Mouse (Mus musculus) CH12.LX (cell line): ENCODE data around the gene 4930402F06Rik.

ENCODE experiments used
- CTCF ChIP-seq, 2 experiments: IDR thresholded peaks in 1 of 2; conservative IDR thresholded peaks in 1 of 2; 2 replicates each; pipeline ENCODE4 v1.5.1; 2011 to 2012; ENCODE audit warnings: low read depth in 2 of 2, low read length in 2 of 2, improper control_type of control experiment in 1 of 2, inconsistent platforms in 1 of 2, mild to moderate bottlenecking in 1 of 2, moderate library complexity in 1 of 2
- NELFE ChIP-seq: IDR thresholded peaks from 2 replicates; pipeline ENCODE4 v1.6.1; 2011; ENCODE audit warnings: low read depth, low read length, improper control_type of control experiment
- NRF1 ChIP-seq: IDR thresholded peaks from 2 replicates; pipeline ENCODE4 v1.6.1; 2014; ENCODE audit warnings: low read depth, mild to moderate bottlenecking, inconsistent platforms, low read length, improper control_type of control experiment, moderate library complexity
- POLR2A ChIP-seq: IDR thresholded peaks from 2 replicates; pipeline ENCODE4 v1.6.1; 2011; ENCODE audit warnings: low read depth, mild to moderate bottlenecking, improper control_type of control experiment, low read length
- SMC3 ChIP-seq: IDR thresholded peaks from 2 replicates; pipeline ENCODE4 v1.6.1; 2011; ENCODE audit warnings: low read depth, low read length, improper control_type of control experiment
- TCF12 ChIP-seq: IDR thresholded peaks from 2 replicates; pipeline ENCODE4 v1.6.1; 2014; ENCODE audit warnings: low read depth, mild to moderate bottlenecking, inconsistent platforms, low read length, improper control_type of control experiment
- UBTF ChIP-seq: IDR thresholded peaks from 2 replicates; pipeline ENCODE4 v1.6.1; 2012; ENCODE audit warnings: low read depth, mild to moderate bottlenecking, inconsistent platforms, low read length, improper control_type of control experiment, moderate library complexity

DNA sequence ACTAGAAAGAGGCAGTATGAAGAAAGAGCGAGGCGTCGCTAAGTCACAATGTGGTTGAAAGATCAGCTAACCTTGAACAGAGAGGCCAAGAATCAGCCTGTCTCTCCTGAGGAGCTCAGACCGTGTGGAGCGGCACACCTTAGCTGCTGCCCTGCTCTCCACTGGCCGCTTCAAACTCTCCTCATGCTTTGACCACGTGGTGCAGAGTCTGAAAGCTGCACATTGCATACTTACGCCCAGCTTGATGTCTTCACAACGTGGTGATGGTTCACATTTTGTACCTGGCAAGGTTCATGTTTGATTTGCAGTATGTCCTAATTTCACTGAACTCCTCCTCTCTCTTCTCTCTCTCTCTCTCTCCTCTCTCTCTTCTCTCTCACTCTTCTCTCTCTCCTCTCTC, 17.7 kb downstream of the 4930402F06Rik start:
- TF ChIP-seq POLR2A (no peak), NELFE (no peak), SMC3 (no peak), UBTF (no peak), TCF12 (no peak), NRF1 (no peak), CTCF (conservative IDR thresholded peaks at IDR 0.05 in 1 of 2, IDR thresholded peaks at IDR 0.05 in 1 of 2; ENCODE audit: low read depth in 2 of 2, low read length in 2 of 2) (no peak)
